Mouse (Mus musculus) neural tube, embryonic 14.5 days (tissue): ENCODE results near the gene Pex13. TPM values are rescaled to one million over a fixed set of nuclear protein-coding genes. Genes with fewer than 3 reads are reported as not detected.
"Not testable (repeated sequence)": the region's sequence is repeated elsewhere in the genome, so short reads cannot be mapped to it uniquely, and the experiment has no call there.

Source experiments
- ATAC-seq: fragments of 200-750 bp; cut with Nextera tagmentation; 2 replicates; pipeline ENCODE4 v1.8.0; 2017; ENCODE audit warnings: low read depth, mild to moderate bottlenecking, moderate TSS enrichment, moderate library complexity
- H3K27ac ChIP-seq: fragments of 300-500 bp; sonication (generic); 2 replicates; pipeline ENCODE4 v1.5.1; 2014; ENCODE audit warnings: low read depth, mild to moderate bottlenecking, control low read depth, low read length, moderate library complexity, mixed read lengths
- H3K27me3 ChIP-seq: fragments of 300-500 bp; sonication (generic); 2 replicates; pipeline ENCODE4 v1.6.1; 2014; ENCODE audit warnings: low read length; ENCODE audit not compliant: control insufficient read depth, insufficient read depth
- H3K36me3 ChIP-seq: fragments of 300-500 bp; sonication (generic); 2 replicates; pipeline ENCODE4 v1.6.1; 2014; ENCODE audit warnings: low read length, mixed read lengths; ENCODE audit not compliant: control insufficient read depth, insufficient read depth
- H3K4me1 ChIP-seq: fragments of 300-500 bp; sonication (generic); 2 replicates; pipeline ENCODE4 v1.6.1; 2014; ENCODE audit warnings: low read length; ENCODE audit not compliant: control insufficient read depth, insufficient read depth
- H3K4me2 ChIP-seq: fragments of 300-500 bp; sonication (generic); 2 replicates; pipeline ENCODE4 v1.6.1; 2014; ENCODE audit warnings: mild to moderate bottlenecking, low read depth, low read length, control low read depth
- H3K4me3 ChIP-seq: fragments of 300-500 bp; sonication (generic); 2 replicates; pipeline ENCODE4 v1.5.1; 2014; ENCODE audit warnings: low read depth, low read length, control low read depth, mixed read lengths
- H3K9ac ChIP-seq: fragments of 300-500 bp; sonication (generic); replicated peaks from 2 replicates; pipeline ENCODE4 v1.6.1; 2014; ENCODE audit warnings: low read depth, mild to moderate bottlenecking, control low read depth, low read length, mixed read lengths
- H3K9me3 ChIP-seq: fragments of 300-500 bp; sonication (generic); 2 replicates; pipeline ENCODE4 v1.6.1; 2016; ENCODE audit warnings: low read length; ENCODE audit not compliant: control insufficient read depth
- WGBS: fragments of 180-500 bp; shearing (Covaris S2); extraction: QIAGEN DNeasy Blood & Tissue Kit; methylation state at CpG from one replicate; pipeline ENCODE4 v1.1.7; 2014; 5-methylcytosine and 5-hydroxymethylcytosine counted together
- polyA plus RNA-seq: library from polyadenylated mRNA; unstranded; fragments of >200 nt; fragmentation: Nextera tagmentation; extraction: Ambion mirVana; gene quantifications from 2 replicates; pipeline ENCODE4 v1.2.1, GENCODE M21; 2014

Gene Pex13
- polyA plus RNA-seq, 1 experiment from 2014 or later = 38.0 TPM

DNA sequence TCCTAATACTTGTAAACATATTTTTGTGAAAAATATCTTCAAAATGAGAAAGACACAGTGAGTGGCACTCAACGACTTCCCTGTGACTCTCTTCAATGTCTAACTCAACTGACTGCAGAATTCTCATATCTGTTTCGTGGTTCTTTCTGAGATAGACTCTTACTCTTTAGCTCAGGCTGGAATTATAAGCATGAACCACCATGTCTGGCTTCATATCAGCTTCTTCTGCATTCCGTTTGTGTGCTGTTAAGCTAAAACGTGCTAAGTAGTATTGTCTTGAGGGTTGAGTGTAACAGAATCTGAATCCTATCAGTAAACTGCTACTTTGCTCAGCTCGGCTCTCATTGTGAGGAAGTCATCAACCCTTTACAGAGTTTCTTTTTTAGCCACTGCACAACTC lies 46.8 kb downstream of the Pex13 start:
- no peak overlapping the region for H3K27ac ChIP-seq
- no peaks in the 10 kb centered on the region for H3K4me1 ChIP-seq
- no peak overlapping the region for H3K9ac ChIP-seq
- WGBS = 86% methylated on average over 5 of the region's 5 CpGs
- ATAC-seq = no peak
- H3K9me3 ChIP-seq = no peaks in the 10 kb centered on the region
- H3K27me3 ChIP-seq = no peaks in the 10 kb centered on the region
- H3K36me3 ChIP-seq = peaks cover 18% of the 10 kb centered on the region
- no peak overlapping the region for H3K4me3 ChIP-seq
- H3K4me2 ChIP-seq = no peak overlapping the region

DNA sequence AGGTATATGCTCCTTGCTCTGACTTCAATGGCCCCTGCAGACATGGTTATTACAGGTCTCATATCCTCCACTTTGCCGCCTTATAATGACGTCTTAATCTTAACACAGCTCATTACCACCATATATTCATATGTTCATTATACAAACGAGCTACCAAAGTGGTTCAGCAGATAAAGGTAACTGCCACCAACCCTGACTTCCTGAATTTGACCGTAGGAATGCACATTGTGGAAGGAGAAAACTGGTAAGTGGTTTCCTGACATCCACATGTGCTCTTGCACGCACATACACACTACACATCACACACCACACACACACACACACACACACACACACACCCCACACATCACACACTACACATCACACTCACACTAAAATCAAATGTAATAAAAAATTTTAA lies 51.2 kb downstream of the Pex13 start:
- no peak overlapping the region for H3K9ac ChIP-seq
- no peak overlapping the region for H3K4me3 ChIP-seq
- H3K4me2 ChIP-seq = no peak overlapping the region
- no peaks in the 10 kb centered on the region for H3K9me3 ChIP-seq
- H3K27me3 ChIP-seq = no peaks in the 10 kb centered on the region
- H3K4me1 ChIP-seq = no peaks in the 10 kb centered on the region
- H3K27ac ChIP-seq = no peak overlapping the region
- no peak for ATAC-seq
- 91% methylated on average over 5 of the region's 5 CpGs for WGBS
- peaks cover 30% of the 10 kb centered on the region for H3K36me3 ChIP-seq

DNA sequence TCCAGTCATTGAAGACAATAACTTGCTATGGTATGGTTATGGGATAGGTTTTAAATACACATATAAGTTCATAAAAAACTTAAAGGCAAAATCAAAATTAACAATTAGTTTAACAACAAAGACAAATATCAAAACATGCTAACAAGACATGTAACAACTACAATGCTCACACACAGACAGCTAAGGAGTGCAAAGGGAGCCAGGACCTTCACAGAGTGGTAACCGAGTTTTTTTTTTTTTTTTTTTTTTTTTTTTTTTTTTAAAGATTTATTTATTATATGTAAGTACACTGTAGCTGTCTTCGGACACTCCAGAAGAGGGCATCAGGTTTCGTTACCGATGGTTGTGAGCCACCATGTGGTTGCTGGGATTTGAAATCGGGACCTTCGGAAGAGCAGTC lies 58.5 kb downstream of the Pex13 start:
- not testable (repeated sequence) for H3K9ac ChIP-seq, H3K4me2 ChIP-seq, H3K4me3 ChIP-seq, ATAC-seq, H3K27me3 ChIP-seq, H3K9me3 ChIP-seq, H3K27ac ChIP-seq, H3K4me1 ChIP-seq
- WGBS = 92% methylated on average over 6 of the region's 6 CpGs
- H3K36me3 ChIP-seq = peaks cover 21% of the 10 kb centered on the region

Other genes with a start within 250 kb of the Pex13 start
- gene Ahsa2, start 167.9 kb downstream of the Pex13 start, polyA plus RNA-seq = 90.0 and 107 TPM in 2 replicates
- gene 1700093K21Rik, start 144.8 kb downstream of the Pex13 start, polyA plus RNA-seq = 0.46 TPM in 1 of 2 replicates, not detected in the other
- 151 and 172 TPM in 2 replicates for gene 0610010F05Rik, start 32.3 kb downstream of the Pex13 start, polyA plus RNA-seq
- 12.9 and 13.9 TPM in 2 replicates for gene Pus10, start 285 bp downstream of the Pex13 start, polyA plus RNA-seq
- gene Rel, start 105.0 kb upstream of the Pex13 start, polyA plus RNA-seq = 0.95 TPM in 2 replicates
- 23.9 and 24.9 TPM in 2 replicates for gene Papolg, start 229.3 kb upstream of the Pex13 start, polyA plus RNA-seq